In the genomic region with DNA sequence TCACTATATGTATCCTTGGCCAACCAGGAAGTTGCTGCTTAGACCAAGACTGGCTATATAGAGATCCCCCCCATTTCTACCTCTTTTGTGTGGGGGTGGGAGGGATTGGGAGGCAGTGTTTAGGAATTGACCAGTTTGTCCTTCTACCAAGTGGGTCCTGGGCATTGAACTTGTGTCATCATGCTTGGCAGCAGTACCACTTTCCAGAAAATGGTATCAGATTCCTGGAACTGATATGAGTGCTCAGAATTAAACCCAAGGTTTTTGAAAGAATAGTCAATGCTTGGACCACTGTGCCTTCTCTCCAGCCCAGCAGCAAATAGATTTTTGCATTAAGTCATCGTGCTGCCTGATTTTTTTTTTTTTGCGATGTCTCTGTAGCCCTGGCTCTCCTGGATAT, we compare ENCODE assay signal across 32 mouse cellular contexts.
"Had no signal": no experiment of that assay in that cellular context is flagged by ENCODE, and none has a peak within 500 bp of the region (broad histone marks: within the 10 kb centered on the region; RNA-seq: fewer than 3 reads in every experiment).

No protein-coding gene starts in this region.

- H3K4me1 ChIP-seq: limb, embryonic 10.5 days; limb, embryonic 12.5 days; limb, embryonic 13.5 days; limb, embryonic 15.5 days; lung, embryonic 15.5 days; midbrain, embryonic 10.5 days; midbrain, embryonic 12.5 days; midbrain, embryonic 13.5 days; midbrain, embryonic 15.5 days; neural tube, embryonic 12.5 days had no signal

- H3K9ac ChIP-seq: limb, embryonic 12.5 days; limb, embryonic 13.5 days; limb, embryonic 15.5 days; liver, embryonic 14.5 days; liver, embryonic 15.5 days; liver, postnatal 0 days; lung, embryonic 14.5 days; lung, embryonic 15.5 days; midbrain, embryonic 12.5 days; midbrain, embryonic 13.5 days; midbrain, embryonic 15.5 days; neural tube, embryonic 12.5 days had no signal

- H3K9me3 ChIP-seq: limb, embryonic 10.5 days; limb, embryonic 12.5 days; limb, embryonic 13.5 days; limb, embryonic 15.5 days; liver, embryonic 13.5 days; liver, embryonic 15.5 days; lung, embryonic 15.5 days; megakaryocyte, embryonic 14.5 days; midbrain, embryonic 10.5 days; midbrain, embryonic 12.5 days; midbrain, embryonic 13.5 days; midbrain, embryonic 15.5 days; neural tube, embryonic 12.5 days had no signal

- H3K4me3 ChIP-seq: left cerebral cortex, adult 2 months; limb, embryonic 10.5 days; limb, embryonic 12.5 days; limb, embryonic 13.5 days; limb, embryonic 15.5 days; liver, embryonic 13.5 days; liver, embryonic 15.5 days; lung, embryonic 15.5 days; megakaryocyte, embryonic 14.5 days; midbrain, embryonic 10.5 days; midbrain, embryonic 12.5 days; midbrain, embryonic 13.5 days; midbrain, embryonic 15.5 days; myocyte; neural tube, embryonic 12.5 days had no signal

- H3K4me2 ChIP-seq: limb, embryonic 12.5 days; limb, embryonic 13.5 days; limb, embryonic 15.5 days; liver, embryonic 11.5 days; liver, embryonic 13.5 days; liver, embryonic 15.5 days; lung, embryonic 14.5 days; lung, embryonic 15.5 days; midbrain, embryonic 11.5 days; midbrain, embryonic 12.5 days; midbrain, embryonic 13.5 days; midbrain, embryonic 15.5 days; neural tube, embryonic 12.5 days had no signal

- DNase-seq: left cerebral cortex, postnatal 4 days; liver; liver, embryonic 13.5 days; liver, postnatal 0 days; lung, adult 18-20 months; lung, adult 2 months; lung, embryonic 14.5 days; lung, postnatal 10 days; lung, postnatal 14 days; lung, postnatal 36 days; lung, postnatal 4 days; midbrain, embryonic 14.5 days had no signal

- ATAC-seq: liver, postnatal 0 days; lung, postnatal 0 days; midbrain, embryonic 13.5 days; midbrain, embryonic 15.5 days; midbrain, embryonic 16.5 days had no signal

- H3K27ac ChIP-seq: left cerebral cortex, adult 2 months; limb, embryonic 10.5 days; limb, embryonic 12.5 days; limb, embryonic 13.5 days; limb, embryonic 15.5 days; liver, embryonic 14.5 days; liver, embryonic 15.5 days; lung, embryonic 15.5 days; macrophage; midbrain, embryonic 10.5 days; midbrain, embryonic 12.5 days; midbrain, embryonic 13.5 days; midbrain, embryonic 15.5 days; neural tube, embryonic 12.5 days had no signal

- H3K27me3 ChIP-seq: limb, embryonic 12.5 days; limb, embryonic 13.5 days; limb, embryonic 15.5 days; liver, embryonic 13.5 days; liver, embryonic 15.5 days; lung, embryonic 15.5 days; megakaryocyte, embryonic 14.5 days; midbrain, embryonic 12.5 days; midbrain, embryonic 13.5 days; midbrain, embryonic 15.5 days; neural tube, embryonic 12.5 days had no signal
